Mouse (Mus musculus) embryo, embryonic 9.5 days (tissue): ENCODE data around the gene Pnn.

Source experiments
- DNase-seq: peaks from one replicate; pipeline ENCODE4 v3.0.0-alpha.2; 2017; ENCODE audit errors: extremely low spot score

Pnn gene

DNA sequence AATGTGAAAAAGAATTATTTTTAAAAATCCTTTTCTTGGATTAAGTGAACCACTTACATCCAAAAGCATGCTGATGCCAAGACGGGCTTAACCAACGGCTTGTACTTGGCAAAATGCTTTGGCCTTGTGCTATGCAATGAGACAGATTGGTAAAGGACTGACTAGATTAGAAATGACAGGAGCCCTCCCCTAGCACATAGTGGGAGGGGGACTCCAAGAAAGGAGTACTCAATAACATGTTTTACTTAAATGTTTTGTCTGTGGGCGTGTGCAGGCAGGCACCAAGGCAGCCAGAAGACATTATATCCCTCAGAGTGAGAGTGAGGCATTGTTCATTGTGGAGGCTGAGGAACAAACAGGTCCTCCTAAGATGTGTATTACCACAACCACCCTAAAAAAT, 7.4 kb downstream of the Pnn start:
- no peak for DNase-seq

DNA sequence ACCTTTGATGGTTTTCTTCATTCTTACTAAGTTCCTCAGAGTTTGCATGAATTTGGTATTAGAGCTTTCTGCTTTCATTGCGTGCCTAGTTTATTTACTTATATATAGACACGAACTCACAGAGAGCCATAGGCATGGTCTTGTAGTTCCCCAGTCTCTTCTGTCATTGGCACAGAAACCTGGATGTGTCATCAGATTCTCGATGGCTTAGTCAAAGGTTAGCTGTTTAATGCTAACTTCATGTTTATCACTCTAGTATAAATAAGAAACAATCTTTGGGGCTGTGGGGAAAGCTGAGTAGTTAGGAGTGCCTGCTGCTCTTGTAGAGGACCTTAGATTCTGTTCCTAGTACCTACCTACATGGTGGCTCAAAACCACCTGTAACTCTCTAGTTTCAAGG, 10.3 kb downstream of the Pnn start:
- no peak for DNase-seq

DNA sequence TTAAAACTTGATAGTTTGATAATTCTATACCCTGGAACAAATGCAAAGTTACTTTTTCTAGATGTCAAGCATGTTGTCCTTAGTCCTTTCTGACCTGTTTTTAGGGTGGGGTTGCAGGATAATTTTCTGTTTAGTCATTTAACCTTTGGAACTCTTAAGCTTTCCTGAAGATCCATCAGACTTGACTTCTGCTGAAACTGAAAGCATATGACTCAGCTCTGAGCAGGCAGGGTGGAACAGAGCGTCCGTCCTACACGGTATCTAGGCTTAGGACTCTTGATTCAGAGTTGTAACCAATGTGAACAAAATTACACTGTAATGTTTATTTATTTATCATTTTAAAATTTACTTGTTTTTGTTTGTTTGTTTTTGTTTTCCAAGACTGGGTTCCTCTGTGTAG, 11.2 kb downstream of the Pnn start:
- no peak for DNase-seq

DNA sequence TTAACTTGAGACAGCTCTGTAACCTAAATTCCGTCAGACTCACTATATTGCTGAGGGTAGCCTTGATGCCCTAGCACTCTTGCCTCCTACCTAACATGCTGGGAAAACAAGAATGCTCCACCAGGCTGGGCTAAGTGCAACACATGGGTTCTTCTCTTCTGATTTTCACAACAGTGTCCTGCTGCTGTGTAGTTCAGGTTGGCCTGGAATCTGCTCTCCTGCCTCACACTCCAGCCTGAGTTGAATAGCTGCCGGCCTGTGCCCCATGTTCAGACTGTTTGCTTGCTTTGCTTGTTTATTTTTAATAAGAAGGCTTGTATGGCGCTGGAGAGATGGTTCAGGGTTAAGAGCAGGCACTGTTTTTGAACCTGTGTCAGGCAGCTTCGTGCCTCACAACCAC, 13.8 kb downstream of the Pnn start:
- DNase-seq = no peak

DNA sequence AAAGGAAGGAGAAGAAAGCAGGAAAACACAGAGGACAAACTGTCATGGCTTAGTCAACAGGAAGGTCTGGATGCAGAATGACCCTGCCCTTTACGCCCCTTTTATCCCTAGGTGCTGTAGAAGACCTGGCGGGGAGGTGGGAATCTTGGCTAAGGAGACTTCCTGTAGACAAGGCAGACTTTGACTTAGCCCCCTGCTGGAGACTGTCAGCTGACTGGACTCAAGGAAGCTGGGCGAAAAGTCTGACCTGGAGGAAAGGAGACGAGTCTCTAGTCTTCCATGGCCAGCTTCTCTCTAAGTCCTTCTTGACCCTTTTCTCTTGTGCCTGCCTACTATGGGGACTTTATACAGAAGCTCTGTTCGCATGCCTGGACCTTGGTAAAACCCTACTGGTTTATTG, 17.8 kb downstream of the Pnn start:
- no peak for DNase-seq

DNA sequence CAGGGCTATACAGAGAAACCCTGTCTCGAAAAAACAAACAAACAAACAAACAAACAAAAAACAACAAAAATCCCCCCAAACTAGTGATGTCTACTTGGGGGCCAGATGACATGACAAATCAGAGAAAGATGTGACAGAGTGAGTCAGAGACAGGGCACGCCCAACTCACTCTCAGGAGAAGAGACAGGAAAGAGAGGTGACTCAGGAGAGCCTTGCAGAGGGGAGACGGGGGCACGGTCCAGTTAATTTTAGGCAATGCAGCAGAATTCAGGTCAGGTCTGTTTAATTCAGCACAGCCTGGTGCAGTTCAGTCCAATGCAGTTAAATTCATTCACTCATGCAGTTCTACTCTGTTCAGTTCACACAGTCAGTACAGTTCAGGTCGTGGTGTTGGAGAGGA, 19.5 kb downstream of the Pnn start:
- no peak for DNase-seq

DNA sequence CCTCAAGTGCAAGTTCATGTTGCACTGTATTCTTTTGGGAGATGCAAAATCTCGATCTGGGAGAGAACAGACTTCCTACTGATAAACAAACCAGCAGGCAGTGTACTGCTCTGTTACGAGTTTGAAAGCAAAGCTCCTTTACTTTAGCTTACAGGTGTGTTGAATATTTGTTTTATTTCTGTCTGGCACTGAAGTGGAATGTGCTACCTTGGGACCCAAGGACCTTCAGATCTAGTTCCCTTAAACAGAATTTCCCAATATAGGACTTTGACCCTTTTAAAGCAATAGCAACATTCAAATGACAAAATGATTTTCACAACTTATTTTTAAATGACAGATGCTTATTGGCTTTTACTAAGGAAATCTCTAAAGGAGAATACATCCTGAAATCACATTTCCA, 26.9 kb downstream of the Pnn start:
- no peak for DNase-seq

DNA sequence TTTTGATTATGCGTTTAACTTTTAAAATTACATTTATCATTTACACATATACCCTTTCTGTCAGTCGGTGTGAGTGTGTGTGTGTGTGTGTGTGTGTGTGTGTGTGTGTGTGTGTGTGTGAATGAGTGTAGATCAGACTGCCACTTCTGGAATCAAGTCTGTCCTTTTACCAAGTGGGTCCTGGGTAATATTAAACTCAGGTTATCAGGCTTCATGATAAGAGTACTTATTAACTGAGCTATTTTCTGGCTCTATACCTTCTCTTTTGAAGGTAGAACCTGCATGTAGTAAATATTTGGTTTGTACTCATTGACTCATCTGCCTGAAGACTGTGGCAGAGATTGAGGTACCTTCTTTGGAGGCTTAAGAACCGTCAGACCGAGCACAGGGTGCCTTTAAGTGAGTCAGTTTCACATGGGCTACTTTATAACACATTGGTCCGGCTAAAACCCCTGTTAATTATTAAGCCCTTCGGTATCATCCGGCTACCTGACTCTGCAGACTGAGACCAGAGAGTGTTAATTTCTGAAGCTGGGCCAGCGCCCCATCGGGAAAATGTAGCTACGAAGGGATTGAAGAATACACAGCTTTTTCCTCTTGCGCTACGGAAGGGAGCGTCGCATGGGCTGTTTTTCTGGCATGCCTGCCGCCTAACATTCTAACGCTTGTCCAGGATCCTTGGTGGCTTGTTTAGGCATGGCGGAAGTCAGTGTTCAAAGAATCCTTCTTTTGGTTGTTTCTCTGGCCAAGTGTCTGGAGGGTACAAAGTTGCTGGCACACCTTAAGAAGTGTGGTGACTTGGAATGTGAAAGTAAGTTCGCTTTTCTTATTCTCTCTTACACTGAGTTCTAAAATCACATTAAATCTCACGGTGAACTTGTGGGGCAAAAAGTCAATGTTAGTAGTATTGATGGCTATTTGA, 28.7 kb downstream of the Pnn start, which contains the start of gene Mia2:
Gene Mia2, plus strand, starts transcription at position 696 of the 922 bp plus-strand sequence.
- DNase-seq = no peak

DNA sequence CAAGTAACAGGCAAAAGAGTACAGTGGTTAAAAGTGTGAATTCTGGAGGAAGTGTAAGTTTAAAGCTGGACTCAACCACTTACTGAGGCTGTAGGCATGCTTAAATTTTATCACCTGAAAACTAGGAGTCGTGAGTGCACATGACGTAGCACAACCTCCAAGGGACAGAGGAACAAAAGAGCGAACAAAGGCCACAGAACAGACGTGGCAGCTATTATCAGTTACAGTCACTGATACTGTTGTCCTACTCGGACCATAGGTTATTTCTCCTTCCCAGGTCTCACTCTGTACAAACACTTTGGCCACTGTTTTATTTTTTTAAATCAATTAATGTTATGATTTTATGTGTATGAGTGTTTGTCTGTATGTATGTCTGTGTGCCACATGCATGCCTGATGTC, 38.1 kb downstream of the Pnn start:
- no peak for DNase-seq

DNA sequence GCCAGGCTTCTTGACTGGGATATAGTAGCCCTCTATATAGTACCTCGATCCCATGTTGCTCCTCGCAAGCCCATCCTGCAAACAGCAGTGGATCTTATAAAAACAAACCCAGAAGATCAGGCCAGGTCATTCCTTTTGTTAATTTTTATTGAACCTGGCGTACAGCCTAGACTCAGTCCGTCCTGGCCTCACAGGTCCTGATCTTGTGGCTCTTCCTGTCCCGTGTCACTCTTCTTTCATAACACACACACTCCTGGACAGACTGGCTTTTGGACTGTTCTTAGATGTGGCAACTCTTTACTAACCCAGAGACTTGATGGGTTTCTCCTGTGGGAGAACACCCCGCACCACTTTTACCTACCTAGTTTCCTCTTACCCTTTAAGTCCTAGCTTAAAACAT, 39.2 kb downstream of the Pnn start:
- DNase-seq = no peak

DNA sequence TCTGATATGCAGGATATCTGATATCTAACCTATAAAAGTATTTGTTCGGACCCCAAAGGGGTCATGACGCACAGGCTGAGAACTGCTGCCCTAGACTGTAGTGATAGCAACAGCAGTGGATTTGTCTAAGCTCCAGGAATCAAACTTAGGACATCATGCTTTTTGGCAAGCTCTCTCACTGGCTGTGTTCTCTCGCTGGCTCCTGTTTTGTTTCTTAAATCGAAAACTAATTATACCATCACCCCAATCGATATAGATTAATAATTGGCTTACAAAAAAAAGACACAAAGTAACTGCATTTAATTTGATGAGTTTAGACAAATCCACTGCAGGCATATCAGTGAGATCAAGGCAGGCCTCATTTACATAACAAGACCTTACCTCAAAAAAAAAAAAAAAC, 39.8 kb downstream of the Pnn start:
- no peak for DNase-seq

DNA sequence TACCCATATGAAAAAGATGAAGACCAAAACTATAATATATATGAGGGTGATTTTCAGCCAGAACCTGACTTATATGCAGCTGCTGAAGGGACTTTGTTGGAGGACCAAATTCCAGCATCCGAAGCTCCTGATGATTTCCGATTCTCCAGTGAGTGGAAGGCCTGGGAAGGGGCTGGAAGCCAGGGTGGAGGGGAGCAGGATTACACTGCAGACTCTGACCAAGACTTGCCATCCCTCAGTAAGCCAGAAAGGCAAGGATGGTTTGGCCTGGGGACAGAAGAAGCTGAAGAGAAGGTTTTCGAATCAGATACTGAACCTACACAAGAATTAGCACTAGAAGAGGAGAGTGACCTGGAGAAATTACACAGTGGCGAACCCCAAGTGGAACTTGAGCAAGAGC, 41.2 kb downstream of the Pnn start:
- no peak for DNase-seq

DNA sequence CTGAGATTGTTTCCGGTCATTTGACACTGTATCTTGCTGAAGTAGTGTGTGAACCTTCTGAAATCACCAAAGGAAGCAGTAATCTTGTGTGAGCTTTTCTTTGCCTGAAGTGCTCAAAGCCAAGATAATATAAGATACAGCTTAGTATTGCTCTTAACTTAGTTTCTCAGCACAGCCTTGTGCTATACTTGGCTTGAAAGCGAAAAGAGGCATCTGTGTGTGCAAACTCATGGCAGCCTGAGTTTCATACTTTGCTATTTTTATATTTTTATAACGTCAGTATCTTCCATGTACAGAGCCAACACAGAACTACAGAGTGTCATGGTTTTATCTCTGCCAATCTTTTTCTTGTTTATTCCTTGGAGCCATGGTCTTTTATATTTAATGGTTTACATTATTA, 50.5 kb downstream of the Pnn start:
- no peak for DNase-seq
